Mouse (Mus musculus): ENCODE measurements around the gene Lcn2. TPM values are rescaled to one million over a fixed set of nuclear protein-coding genes. Genes with fewer than 3 reads are reported as not detected.
"Not testable (repeated sequence)": the region's sequence is repeated elsewhere in the genome, so short reads cannot be mapped to it uniquely, and the experiment has no call there.

The Lcn2 gene
- total RNA-seq, 2 experiments from 2014 or later, result 1.7 to 3.4 TPM

DNA sequence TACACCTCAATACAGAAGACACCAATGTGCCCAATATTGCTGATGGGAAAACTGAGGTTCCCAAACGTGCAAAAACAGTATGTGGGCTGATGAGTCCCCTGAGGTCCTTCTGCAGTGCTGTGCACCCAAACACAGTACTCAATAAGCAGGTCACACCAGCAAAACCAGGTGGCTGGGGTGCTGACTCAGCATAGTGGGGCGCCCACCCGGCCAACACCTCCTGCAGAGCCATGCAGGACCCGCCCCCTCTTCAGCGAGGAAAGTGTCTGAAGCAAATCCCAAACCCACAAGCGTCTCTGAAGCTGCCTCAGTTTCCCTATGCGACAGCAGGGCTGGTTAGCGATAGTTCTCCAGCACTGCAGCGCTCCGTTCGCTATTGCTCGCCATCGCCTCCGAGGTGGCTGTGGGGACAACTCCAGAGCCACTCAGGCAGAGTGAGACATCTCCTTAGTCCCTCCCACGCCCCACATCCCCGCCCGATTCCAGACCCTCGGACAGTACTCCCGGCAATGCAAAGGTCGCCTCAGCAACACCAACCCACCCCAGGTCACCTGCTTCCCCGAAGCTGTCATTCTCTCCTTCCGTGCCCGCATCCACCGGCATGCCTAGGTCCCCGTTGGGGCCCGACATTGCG lies 6.8 kb downstream of the Lcn2 start:
- DNase-seq (ENCODE audit: extremely low spot score in 1 of 2, low spot score in 2 of 2), result peak; percentile 36 to 67
- intact Hi-C loops (cut with DNase I), result no loop called here

DNA sequence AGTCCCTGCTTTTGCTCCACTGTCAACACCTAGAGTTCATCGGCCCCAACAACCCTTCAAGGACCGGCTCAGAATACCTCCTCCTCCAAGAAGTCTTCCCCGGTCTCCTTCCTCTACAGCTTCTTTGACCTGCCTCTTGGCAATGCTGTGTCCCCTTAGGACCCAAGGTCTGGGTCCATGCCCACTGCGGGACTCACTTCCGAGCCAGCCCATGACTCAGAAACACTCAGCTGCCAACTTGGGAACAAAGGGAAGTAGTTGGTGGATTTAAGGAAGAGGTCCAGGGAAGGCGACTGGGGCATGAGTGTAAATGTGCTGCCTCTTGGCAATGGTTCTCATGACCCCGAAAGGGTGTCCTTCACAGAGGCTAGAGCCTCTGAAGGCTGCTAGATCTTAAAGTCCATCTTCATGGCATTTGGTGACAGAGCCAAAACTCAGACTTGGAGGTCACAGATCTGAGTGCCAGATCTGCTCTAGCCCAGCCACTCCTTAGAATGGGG lies 8.0 kb downstream of the Lcn2 start:
- intact Hi-C loops (cut with DNase I), result no loop called here
- DNase-seq (ENCODE audit: extremely low spot score in 1 of 2, low spot score in 2 of 2), result no peak

GRCm38 (mm10) chr2:32376963-32377362 lies 11.1 kb downstream of the Lcn2 start:
- DNase-seq (ENCODE audit: extremely low spot score in 1 of 2, low spot score in 2 of 2), result no peak

DNA sequence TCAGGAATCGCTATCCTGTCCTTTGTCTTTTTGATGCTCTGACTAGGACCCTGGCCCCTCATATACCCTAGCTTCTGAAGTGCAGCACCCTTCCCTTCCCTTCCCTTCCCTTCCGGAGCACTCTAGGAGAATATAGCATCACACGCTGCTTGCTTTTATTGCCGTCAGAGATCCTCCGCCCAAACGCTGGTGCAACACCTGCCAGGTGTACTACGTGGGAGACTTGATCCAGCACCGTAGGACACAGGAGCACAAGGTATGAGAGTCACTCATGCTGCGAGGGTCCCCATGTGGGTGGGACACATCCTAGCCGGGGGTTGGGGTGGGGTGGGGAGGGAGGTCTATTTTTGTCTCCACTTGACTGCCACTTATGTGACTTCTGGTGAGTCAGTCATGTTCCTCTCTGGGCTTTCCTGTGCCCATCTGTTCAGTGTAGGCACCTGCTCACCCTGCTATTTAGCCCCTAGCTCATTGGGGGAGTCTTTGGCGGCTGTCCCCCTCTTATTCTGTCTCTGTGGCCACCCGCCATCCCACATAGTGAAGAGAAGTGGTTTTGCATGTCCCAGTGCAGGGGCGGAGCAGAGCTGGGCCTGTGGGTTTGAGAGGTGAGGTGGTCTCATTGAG lies 12.6 kb downstream of the Lcn2 start:
- DNase-seq (ENCODE audit: extremely low spot score in 1 of 2, low spot score in 2 of 2), result no peak
- intact Hi-C loops (cut with DNase I), result no loop called here

More at GRCm38 (mm10) chr2:32376963-32377362, 11.1 kb downstream of the Lcn2 start:
- intact Hi-C loops (cut with DNase I), result no loop called here

DNA sequence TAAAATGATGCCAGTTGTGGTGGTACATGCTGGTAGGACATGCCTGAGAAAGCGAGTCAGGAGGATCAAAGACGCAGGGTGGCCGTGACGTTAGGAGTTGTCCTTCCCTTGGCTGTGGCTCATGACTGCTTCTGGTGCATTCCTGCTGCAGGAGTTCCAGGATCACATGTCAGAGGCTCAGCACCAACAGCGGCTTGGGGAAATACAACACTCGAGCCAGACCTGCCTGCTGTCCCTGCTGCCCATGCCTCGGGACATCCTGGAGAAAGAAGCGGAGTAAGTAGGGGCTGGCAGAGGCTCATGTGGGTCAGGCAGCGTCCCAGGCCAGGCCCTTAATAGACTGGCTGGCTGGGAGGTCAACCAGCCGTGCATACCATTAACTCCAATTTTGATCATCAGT lies 13.9 kb downstream of the Lcn2 start:
- intact Hi-C loops (cut with DNase I), result no loop called here
- no peak for DNase-seq (ENCODE audit: extremely low spot score in 1 of 2, low spot score in 2 of 2)

GRCm38 (mm10) chr2:32367315-32367714 lies 20.7 kb downstream of the Lcn2 start:
- DNase-seq (ENCODE audit: extremely low spot score in 1 of 2, low spot score in 2 of 2), result no peak
- intact Hi-C loops (cut with DNase I), result no loop called here

- intact Hi-C loops (cut with DNase I), result no loop called here
- no peak for DNase-seq (ENCODE audit: extremely low spot score in 1 of 2, low spot score in 2 of 2)
These were observed 23.9 kb downstream of the Lcn2 start for GRCm38 (mm10) chr2:32364121-32364520.

GRCm38 (mm10) chr2:32363376-32364106 lies 24.5 kb downstream of the Lcn2 start:
- peak in 1 of 2 experiments; percentile 60 for DNase-seq (ENCODE audit: extremely low spot score in 1 of 2, low spot score in 2 of 2)
- intact Hi-C loops (cut with DNase I), result no loop called here

- DNase-seq (ENCODE audit: extremely low spot score in 1 of 2, low spot score in 2 of 2), result peak; percentile 79 to 93
- intact Hi-C loops (cut with DNase I), result no loop called here
These were observed 25.2 kb downstream of the Lcn2 start for GRCm38 (mm10) chr2:32362817-32363340.

- intact Hi-C loops (cut with DNase I), result not testable (repeated sequence)
These were observed 25.8 kb downstream of the Lcn2 start for GRCm38 (mm10) chr2:32362274-32362673.

DNA sequence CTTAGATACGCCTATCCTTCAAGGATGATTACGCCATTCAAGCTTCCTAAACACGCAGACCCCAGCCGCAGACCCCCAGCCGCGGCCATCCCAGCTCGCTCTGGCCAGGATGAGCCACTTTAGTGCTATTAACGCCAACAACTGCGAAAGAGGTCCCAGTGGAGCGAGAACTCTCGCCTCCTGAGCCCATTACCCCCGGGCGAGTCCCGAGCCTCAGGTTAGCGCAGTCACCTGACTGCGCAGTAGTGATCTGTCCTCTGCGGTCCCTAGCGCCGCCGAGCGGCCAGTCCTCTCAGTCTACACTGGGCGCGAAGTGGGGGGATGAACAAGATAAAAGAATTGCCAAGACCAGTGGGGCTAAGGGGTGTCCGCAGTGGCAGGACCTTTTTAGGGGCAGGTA lies 26.6 kb downstream of the Lcn2 start:
- intact Hi-C loops (cut with DNase I), result no loop called here
- DNase-seq (ENCODE audit: extremely low spot score in 1 of 2, low spot score in 2 of 2), result peak in 1 of 2 experiments; percentile 84

More at GRCm38 (mm10) chr2:32362274-32362673, 25.8 kb downstream of the Lcn2 start:
- DNase-seq (ENCODE audit: extremely low spot score in 1 of 2, low spot score in 2 of 2), result not testable (repeated sequence)

- peak; percentile 77 to 85 for DNase-seq (ENCODE audit: extremely low spot score in 1 of 2, low spot score in 2 of 2)
- intact Hi-C loops (cut with DNase I), result no loop called here
These were observed 27.3 kb downstream of the Lcn2 start for GRCm38 (mm10) chr2:32360741-32361140.

DNA sequence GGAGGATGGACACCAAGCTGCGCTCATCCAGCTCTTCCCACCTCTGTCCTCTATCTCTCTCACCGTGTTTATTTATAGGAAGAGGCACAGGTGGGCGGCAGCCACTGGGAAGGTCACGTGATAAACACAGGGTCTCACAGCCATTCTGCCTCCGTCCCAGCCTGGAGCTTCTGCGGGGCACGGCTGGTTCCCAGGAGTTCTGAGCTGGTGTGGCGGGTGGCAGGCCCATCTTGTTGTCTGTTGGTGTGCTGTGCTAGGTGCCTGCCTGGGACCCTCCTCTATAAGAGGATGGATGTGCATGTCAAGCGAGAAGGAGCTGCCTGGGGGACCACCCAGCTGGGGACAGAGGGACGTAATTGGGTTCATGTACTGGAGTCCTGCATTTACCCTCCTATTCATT lies 29.7 kb downstream of the Lcn2 start:
- DNase-seq (ENCODE audit: extremely low spot score in 1 of 2, low spot score in 2 of 2), result no peak
- intact Hi-C loops (cut with DNase I), result no loop called here

DNA sequence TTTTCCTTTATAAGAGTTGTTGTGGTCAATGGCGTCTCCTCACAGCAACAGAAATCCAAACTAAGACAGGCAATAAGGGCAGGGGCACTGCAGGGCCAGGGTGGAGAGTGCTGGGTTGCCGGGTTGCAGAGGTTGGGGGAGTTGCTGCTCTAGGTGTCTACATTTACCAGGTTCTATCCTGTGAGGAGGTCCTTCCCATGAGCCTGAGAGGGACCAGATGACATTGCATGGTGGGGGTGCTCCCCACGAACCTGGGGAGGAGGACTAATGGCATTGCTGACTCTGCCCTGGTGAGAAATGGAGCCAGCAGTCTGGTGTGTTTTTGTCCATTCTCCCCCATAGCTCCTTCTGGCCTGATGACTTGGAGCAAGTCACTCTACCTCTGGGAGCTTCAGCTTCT lies 30.3 kb downstream of the Lcn2 start:
- no peak for DNase-seq (ENCODE audit: extremely low spot score in 1 of 2, low spot score in 2 of 2)
- intact Hi-C loops (cut with DNase I), result no loop called here

- intact Hi-C loops (cut with DNase I), result no loop called here
- DNase-seq (ENCODE audit: extremely low spot score in 1 of 2, low spot score in 2 of 2), result no peak
These were observed 31.8 kb downstream of the Lcn2 start for GRCm38 (mm10) chr2:32356216-32356615.

DNA sequence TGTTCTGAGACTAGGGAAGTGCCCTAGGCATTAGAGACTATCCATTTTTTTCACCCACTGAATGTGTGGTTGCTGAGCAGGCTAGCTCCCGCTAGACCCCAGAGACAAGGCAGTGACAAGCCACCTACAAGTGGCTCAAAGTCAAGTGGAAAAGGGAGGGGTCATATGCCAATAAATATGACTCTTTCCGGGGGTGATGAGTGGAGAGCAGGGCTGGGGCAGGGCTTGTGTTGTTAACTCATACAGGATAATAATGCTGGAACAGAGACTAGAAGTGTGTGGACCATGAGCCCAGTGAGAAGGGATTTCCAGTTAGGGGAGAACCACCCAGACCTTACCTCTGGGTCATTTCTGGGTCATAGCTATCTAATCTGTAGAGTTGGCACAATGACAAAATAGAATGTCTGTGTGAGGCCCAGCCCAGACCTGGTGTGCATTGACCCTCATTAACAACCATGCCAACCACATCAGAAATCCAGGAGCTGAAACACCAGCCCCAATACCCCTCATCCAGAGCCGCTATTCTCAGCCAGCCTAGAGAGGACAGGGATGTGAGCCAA lies 33.6 kb downstream of the Lcn2 start:
- DNase-seq (ENCODE audit: extremely low spot score in 1 of 2, low spot score in 2 of 2), result no peak
- intact Hi-C loops (cut with DNase I), result no loop called here

GRCm38 (mm10) chr2:32353836-32354235 lies 34.2 kb downstream of the Lcn2 start:
- no peak for DNase-seq (ENCODE audit: extremely low spot score in 1 of 2, low spot score in 2 of 2)
- intact Hi-C loops (cut with DNase I), result no loop called here

GRCm38 (mm10) chr2:32353007-32353542 lies 35.0 kb downstream of the Lcn2 start, which contains the start of gene Dnm1:
Dnm1 (minus strand) TSS chr2:32353338.
- intact Hi-C loops (cut with DNase I), result no loop called here
- DNase-seq (ENCODE audit: extremely low spot score in 1 of 2, low spot score in 2 of 2), result peak; percentile 92 to 93
